Mouse (Mus musculus) layer of hippocampus, adult 11-12 months (tissue): ENCODE measurements around the gene Npat.
A peak's percentile ranks its signal among the peaks of the same experiment; 100 is the strongest.

Experiments used
- DNase-seq: peaks from one replicate; pipeline ENCODE4 v3.0.0; 2022; ENCODE audit warnings: low spot score

Gene Npat

DNA sequence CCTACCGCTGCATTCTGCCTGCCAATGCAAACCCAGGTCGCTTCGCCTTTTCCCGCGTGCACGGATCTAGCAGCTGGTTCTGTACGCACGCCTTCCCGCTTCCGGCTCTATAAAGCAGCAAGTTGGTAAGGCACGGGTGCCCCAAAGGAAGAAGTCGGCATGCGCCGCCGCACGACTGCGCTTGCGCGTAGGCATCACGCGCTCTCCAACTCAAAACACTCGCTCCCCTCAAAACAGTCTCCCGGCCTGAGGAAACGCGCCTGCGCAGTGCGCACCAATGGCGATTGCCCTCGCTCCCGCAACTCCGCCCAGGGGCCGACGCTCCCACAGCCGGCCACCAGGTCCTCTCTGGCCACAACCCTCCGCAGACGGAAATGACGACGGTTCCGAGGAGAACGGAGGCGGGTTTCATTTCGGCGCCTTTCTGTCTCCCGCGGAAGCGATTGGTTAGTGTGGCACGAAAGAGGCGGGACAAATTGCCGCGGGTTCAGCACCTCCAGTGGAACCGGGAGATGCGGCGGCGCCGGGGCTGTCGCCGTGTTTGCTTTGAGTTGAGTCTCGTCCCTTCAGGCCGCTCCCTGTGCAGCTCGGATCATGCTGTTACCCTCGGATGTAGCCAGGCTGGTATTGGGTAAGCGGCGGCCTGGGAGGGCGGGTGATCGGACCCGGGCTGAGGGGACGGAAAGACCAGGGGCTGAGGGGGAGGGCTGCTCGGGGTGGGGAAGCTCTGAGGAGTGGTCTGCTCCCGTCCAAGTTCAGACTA is at the start of gene Npat, which contains the start of gene Atm:
Npat (plus strand) TSS at position 490 of the 763 bp plus-strand sequence.
Atm (minus strand) TSS at position 183 of the 763 bp plus-strand sequence.
- peak; percentile 99 for DNase-seq

DNA sequence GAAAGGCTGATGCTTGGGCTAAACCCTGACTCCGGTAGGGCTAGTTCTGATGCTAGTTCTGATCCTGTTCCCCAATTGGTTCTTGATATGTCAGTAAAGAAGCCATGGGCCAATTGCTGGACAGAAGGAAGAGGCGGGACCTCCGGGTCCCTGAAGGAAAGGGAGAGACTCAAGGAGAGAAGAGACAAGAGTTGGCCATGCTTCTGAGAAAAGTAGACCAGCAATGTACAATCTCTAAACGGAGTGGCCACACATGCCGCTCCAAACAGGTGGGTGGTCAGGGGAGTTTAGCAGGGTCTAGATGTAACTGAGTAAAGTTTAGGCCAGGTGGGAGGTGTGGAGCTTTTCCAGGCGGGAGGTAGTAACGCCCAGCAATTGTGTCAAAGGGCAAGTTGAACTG is 28.8 kb upstream of the Npat start:
- DNase-seq: no peak

DNA sequence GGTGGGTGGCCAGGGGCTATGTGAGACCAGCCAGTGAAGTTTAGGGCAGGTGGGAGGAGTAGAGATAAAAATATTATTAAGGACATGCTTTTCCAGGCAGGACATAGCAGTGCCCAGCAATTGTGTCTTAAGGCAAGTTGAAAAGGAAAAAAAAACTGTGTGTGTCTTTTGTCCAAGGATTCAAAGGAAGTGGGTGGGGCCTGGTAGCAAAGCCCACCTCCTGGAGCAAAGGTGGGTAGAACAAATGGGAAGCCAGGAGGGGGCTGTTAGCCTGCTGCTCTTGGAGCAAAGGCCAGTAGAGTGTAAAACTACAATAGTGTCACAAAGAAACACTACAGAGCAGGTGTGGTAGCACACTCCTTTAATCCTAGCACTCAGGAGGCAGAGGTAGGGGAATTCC is 22.8 kb upstream of the Npat start:
- DNase-seq: no peak

DNA sequence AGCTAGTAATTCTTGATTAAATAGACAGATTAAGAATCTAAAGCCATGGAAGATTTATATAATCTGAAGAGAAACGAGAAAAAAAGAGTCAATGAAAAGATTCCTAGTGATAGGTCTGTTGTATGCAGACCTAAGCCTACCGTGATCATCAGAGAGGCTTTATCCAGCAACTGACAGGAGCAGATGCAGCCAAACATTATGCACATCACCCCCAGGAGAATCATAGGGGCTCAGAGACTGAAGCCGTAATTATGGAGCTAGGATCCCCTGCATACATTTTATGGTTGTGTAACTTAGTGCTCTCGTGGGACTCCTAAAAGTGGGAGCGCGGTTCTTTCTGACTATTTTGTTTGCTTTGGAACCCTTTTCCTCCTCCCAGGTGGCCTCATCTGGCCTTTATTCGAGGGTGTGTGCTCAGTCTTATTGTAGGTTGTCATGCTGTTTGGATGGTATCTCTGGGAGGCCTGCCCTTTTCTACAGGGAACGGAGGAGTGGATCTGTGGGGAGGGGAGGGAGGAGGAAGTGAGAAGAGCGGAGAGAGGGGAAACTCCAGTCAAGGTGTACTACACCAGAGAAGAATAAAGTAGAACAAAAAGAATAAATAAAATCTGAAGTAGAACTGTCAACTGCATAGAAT is 19.4 kb upstream of the Npat start:
- no peak for DNase-seq

DNA sequence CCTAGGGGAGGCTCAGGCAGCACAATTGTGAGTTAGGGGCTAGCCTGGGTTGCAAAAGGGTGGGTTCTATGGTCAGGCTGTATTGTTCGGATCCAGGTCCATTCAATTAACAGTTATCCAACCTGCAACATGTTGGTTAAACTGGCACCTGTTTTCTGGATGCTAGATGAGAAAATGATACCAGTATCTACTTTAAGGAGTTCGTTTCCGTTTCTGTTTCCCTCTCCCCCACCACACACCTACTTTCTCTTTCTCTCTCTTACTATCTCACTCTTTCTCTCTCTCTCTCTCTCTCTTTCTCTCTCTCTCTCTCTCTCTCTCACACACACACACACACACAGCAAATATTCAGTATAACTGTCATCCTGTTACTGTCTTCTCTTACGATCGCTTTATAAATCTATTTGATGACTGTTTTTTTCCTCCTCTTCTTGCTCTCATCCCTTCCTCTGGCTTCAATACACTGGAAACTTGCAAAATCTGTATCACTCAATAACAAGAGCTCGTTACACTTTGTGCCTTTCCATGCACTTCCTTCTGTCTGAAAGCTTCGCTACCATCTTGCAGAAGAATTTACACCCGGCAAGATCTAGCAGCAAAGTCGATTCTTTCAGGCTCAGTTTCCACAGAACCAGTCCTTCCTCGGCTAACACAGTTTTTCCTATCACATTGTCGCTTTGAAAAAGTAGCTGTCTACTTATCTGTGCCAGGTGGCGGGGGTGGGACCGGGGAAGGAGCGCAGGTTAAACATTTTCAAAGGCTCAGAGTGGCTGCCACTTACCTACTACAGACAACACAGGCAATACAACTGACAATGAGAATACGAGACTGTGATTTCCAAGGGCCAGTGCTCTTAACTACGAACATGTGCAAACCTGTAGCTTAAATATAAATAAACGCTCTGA is 1.2 kb upstream of the Npat start:
- DNase-seq: no peak

DNA sequence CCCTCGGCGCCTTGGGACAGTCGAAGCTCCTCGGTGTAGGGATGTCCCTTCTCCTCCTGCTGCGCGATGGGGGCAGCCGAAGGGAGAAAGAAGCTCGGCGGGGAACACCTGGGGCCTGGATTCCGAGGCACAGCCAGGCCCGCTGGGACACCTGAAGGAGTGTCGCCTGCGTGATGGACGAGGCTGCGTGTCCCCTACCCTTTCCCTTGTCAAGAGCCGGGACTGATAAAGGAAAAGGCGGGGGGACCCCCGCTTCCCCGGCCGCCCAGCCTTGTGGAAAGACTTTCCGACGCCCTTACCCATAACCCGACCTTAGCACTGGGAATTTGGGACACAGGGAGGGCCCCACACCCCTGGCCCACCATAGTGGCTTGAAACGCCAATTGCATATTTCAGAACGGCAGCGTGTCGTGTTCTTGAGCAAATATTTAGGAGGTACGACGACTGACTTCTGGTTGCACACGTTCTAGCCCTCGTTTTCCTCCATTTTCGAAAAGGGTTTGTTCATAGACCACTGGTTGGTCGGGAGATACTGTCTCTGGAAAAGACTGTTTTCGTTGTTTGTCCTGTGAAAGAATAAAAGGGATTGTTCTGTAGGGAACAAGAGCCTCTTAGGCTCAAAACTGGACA is 604 bp downstream of the Npat start:
- DNase-seq: peak; percentile 11

DNA sequence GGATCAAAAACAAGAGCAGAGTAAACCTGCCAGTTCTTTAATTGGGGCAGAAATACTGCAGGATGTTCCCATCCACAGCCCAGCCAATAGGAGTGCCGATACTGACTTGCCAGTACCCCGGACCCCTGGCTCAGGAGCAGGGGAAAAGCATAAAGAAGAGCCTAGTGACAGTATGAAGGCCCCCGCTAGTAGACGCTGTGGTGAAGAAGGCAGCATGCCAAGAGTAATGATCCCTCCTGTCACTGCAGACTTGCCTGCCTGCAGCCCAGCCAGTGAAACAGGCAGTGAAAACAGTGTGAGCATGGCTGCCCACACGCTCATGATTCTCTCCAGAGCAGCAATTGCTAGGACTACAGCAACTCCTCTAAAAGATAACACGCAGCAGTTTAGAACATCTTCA is 33.8 kb downstream of the Npat start:
- DNase-seq: peak; percentile 26

DNA sequence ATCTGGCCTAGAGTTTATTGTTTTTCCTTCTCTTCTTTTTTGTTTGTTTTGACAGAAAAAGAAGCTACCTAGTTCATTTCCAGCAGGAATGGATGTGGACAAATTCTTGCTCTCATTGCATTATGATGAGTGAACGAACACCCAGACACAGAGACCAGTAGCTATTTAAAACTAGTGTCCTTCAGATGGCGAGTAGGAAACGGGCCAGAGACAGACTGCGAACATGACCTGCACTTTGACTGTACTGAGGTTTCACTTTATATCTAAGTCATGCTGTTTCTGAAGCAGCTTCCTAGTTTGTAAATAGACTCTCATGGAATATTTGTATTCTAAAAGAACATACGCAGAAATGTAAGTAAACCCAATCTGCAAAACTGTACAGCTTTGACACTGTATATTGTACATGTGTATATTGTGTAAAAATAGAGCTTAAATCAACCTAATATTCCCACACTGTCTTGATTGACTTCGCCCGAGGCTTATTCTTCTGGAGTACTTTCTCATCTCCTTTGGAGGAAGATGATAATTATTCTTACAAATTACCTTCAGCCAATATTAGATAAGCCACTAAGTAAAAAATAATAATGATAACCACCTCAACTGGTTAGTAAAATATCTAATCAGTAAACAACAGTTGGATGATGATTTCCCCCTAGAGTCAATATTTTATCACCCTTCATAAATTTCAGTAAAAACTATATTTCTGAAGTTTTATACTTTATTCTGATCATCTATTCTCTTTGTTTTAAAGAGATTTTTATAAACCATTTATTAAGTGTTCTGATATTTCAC is 35.9 kb downstream of the Npat start:
- no peak for DNase-seq

DNA sequence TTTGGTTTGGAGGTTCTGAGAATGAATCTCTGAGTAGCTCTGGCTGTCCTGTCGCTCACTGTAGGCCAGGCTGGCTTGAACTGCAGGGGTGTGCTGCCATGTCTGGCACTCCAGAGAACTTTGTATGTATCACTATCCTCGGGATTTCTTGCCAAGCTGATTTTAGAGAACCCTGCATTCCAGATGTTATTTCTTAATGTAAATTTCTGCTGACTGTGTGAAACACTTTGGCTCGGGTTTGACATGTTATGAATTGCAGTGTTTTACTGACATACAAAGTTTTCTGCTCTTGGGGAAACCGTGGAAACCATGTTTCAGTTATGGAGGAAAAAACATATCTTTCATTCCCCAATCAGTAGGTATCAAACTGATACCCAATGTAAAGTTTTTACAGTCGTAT is 38.9 kb downstream of the Npat start:
- DNase-seq: no peak

DNA sequence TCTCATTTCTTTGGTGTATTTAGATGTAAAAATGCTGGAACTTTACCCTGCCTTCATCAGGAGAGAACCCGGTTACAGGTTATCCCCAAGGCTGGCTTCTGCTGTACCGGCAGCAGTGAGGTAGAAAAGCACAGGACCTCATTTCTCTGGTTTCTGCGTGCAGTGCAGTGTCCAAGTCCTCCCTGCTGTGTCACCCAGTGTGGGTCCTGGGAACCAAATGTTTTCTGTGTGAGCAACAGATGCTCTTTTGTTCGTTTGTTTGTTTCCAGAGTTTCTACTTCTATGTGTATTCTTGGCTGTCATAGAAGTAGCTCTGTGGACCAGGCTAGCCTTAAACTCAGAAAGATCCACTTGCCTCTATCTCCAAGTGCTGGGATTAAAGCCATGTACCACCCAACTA is 45.0 kb downstream of the Npat start:
- DNase-seq: no peak

DNA sequence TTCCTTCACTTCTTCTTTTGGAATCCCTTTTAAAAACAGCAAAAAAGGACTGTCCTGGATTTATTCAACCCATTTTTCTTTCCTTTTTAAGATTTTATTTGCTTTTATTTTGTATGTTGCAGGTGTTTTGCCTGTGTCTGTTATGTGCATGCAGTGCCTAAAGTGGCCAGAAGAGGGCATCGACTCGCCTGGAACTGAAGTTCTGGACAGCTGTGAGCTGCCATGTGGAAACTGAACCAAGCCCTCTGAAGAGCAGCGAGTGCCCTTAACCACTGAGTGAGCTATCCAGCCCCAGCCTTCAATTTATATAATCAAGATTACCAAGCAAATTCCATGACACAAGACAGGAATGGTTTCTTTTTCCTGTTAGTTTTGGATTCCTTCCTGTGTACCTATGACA is 57.9 kb downstream of the Npat start:
- peak; percentile 62 for DNase-seq

DNA sequence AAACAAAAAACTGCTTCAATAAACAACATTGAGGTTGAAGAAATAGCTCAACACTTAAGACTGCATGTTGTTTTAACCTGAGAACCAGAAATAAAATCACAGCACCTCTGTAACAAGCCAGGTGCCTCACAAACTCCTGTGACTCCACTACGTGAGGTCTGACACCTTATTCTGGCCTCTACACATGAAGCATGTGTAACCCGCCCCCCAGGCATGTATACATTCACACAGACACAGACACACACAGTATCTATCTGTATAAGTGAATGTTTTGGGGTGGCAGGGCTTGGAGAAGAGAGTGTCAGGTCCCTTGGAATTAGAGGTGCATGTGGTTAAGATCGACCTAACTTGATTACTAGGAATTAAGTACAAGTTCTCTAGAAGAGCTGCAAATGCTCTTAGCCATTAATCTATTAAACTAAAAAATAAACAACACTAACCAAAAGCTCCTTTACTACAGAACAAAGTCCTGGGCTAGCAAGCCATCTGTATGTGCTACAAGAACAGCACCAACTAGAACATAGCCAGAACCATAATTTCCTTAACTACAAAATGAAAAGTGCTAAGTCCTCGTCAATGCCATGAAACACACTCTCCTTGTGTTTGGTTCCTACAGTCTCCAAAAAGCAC is 60.2 kb downstream of the Npat start:
- no peak for DNase-seq

DNA sequence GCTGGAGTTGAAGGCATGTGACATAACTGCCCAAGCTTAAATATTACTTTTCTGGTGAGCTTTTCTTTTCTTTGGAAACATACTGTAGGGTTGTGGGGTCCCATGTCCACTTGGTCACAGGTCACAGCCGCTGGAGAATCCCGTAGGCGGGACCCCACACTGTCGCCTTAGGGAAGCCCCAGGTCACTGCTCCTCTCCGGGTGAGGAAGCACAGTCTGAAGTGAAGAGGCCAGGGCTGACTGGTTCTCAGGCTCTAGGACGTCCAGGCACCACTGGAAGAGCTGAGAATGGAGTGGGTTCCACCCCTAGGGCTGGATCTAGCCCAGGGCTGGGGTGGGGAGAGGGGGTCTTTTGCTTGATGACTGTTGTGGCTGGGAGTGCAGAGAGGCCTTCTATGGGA is 61.8 kb downstream of the Npat start:
- no peak for DNase-seq

DNA sequence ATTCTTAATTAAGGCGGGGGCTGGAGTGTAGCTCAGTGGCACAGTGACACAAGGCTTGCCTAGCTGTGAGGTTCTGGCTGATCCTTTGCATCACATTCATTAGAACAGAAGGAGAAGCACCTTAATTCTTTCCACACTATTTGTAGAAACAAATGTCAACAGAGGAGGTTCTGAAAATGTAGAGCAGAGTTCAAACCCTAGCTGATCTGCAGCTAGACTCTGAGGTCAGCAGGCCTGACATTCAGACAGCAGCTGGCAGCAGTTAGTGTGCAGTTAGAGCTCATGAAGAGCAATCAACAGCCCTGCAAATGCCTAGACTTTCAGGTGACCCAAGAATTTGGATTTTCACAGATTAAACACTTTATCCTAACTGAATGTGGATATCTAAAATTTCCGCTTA is 64.7 kb downstream of the Npat start:
- no peak for DNase-seq

DNA sequence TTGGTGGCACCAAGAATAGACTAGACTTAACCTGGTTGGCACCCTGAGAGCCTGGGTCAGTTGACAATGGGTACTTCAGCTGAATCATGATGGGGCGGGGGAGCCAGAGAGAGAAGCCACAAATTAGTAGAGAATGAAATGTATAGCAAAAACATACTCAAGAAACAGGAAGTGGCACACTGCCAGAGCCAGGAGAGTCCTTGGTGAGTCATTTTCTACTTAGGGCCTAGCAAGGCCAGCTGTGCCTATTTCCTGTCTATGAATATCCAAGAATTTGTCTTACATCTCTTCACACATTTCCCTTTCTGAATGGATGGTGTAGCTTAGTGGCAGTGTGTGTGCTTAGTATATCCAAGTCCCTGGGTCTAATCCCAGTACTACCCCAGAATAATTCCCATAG is 66.5 kb downstream of the Npat start:
- DNase-seq: no peak

DNA sequence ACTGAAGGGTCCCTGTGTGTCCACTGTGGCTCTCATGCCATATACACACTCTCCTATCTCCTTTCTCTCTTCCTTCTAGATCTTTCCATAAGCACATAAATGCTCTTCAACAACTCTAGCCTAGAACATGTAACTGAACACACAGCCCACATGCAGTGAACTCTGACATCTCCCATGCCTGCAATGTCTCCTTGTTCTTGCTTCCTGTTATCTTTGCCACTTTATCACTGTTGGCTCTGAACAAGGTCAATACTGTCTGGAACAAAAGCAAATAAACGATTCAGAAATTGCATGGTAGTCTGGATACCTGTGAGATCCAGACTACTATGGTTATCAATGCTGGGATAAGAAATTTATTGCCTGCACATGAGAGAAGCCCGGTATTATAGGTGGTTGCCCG is 67.0 kb downstream of the Npat start:
- DNase-seq: no peak

DNA sequence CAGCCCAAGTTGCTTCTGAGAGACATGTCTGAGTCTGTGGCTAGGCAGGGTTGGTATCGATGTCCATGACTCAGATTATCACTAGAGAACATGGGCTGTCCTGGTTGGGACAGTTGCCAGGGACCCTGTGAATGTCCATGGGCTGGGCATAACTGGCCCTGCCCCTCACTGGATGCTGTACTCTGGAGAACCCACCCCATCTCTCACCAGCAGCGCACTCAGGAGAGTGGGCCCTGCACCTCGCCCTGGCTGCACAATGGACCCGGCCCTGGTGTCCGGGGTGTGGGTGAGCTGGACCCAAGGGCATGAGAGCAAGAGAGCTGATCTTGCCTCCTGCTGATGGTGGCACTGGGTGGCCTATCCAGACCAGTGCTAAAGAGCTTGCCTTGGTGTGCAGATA is 68.1 kb downstream of the Npat start:
- DNase-seq: no peak

DNA sequence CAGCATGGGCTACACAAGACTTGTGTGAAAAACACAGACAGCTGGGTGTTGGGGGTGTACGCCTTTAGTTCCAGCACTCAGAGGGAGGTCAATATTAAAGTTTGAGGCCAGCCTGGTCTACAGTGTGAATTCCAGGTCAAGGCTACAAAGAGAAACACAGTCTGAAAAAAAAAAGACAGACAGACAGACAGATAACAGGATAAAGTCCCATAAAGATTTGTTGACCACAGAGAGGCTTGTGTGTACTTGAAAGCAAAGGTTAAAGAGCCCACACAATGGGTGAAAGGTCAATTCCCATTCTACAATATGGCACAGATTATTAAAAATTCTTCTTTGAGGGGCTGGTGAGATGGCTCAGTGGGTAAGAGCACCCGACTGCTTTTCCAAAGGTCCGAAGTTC is 70.3 kb downstream of the Npat start:
- DNase-seq: no peak

DNA sequence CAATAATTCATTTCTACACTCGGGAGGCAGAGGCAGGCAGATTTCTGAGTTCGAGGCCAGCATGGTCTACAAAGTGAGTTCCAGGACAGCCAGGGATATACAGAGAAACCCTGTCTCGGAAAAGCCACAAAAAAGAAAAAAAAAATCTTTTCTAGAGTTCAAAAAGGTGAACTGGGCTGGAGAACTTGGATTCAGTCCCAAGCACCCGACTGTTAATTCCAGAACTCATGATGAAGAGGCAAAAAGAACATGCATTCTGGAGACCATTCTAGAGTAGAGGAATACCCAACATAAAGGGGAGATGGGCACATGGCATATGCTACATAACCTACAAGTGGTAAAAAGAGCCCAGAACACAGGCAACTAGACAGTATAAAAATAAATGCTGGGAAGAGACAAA is 71.0 kb downstream of the Npat start:
- DNase-seq: no peak

DNA sequence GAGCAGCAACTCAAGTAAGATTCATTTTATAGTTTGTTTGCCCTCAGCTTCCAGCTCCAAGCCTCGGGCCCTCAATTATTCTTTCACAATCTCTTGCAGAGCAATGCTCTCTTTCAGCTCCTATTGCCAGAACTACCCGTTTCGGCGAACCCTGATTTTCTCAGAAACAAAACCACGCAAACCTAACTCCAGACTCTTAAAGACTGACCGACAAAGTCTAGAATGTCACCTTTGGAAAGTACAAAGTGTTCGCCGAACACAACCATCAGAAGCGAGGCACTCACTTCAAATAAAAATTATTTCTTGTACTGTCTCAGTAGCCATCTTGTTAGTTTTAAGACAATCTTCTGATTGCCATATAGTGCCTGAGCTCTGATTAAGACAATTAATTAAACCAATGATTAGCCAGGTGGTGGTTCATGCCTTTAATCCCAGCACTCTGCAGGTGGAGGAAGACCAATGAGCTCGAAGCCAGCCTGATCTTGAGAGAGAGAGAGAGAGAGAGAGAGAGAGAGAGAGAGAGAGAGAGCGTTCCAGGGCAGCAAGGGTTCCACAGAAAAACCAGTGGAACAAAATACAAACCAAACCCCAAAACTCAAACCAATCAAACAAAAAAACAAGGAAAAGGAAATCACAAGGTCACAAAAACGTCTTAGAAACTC is 72.6 kb downstream of the Npat start:
- DNase-seq: no peak
